Mouse (Mus musculus) testis, adult 2 months (tissue): ENCODE results near the gene Gm37240.

ENCODE experiments used
- CTCF ChIP-seq: fragments of 200-500 bp; IDR thresholded peaks from 2 replicates; pipeline ENCODE4 v1.5.1; 2012; ENCODE audit warnings: low read depth, mild to moderate bottlenecking, inconsistent platforms, low read length, moderate library complexity; ENCODE audit not compliant: control insufficient read depth, insufficient read depth, insufficient replicate concordance
- POLR2A ChIP-seq: fragments of 200-500 bp; IDR thresholded peaks from 2 replicates; pipeline ENCODE4 v1.6.1; 2012; ENCODE audit warnings: low read depth, mild to moderate bottlenecking, inconsistent platforms, low read length, moderate library complexity; ENCODE audit not compliant: control insufficient read depth

DNA sequence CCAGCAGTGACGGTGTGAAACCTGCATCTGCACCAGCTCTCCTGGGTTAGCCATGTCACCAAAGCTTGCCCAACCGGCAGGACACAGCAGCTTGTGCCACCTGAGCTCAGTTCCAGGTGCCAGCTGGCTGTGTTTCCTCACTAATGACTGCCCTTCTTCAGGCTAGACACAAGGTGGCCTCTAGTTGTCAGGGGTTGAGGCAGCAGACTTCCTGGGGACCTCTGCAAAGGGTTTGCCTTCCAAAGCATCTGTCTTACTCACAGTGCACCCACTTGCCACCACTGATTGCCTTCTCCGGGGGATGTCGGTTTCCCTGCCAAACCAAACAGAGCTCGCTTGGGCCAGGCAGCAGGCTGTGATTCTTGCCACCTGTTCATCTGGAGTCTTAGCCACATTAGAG is 1199.1 kb downstream of the Gm37240 start:
- TF ChIP-seq CTCF (no peak), POLR2A (no peak)
